Mouse (Mus musculus) liver, adult 2 months (tissue): ENCODE measurements around the gene Rnf227.

ENCODE experiments used
- CTCF ChIP-seq: fragments of 200-500 bp; IDR thresholded peaks from 2 replicates; pipeline ENCODE4 v1.5.1; 2011; ENCODE audit warnings: low read depth, low read length, control low read depth
- POLR2A ChIP-seq: fragments of 200-500 bp; IDR thresholded peaks from 2 replicates; pipeline ENCODE4 v1.6.1; 2011; ENCODE audit warnings: low read length, control low read depth; ENCODE audit not compliant: insufficient read depth; ENCODE audit errors: extremely low read depth

- TF ChIP-seq CTCF (no peak), POLR2A (no peak)
Measured at GRCm38 (mm10) chr11:69366855-69367615, 26.8 kb downstream of the Rnf227 start.
